Mouse (Mus musculus): ENCODE measurements at regions not wholly inside any gene's neighbourhood (a gene's known extent, or its start where the extent isn't known, plus 50 kb on each side); places are given as distances from the start of the nearest gene placed in this dataset.

- TF ChIP-seq CTCF (IDR thresholded peaks at IDR 0.05; ENCODE audit: borderline replicate concordance, insufficient read depth, low read depth, low read length), result no peak
- TF ChIP-seq POLR2A (IDR thresholded peaks at IDR 0.05; ENCODE audit: borderline replicate concordance, insufficient read depth, low read length), result no peak
These were observed 223.8 kb upstream of the Gm6793 start for GRCm38 (mm10) chr8:112238681-112239080.
